Mouse (Mus musculus) liver, embryonic 14.5 days (tissue): ENCODE data around the gene Rnd3.

Experiments used
- CTCF ChIP-seq: IDR thresholded peaks from 2 replicates; pipeline ENCODE4 v1.5.1; 2016; ENCODE audit warnings: antibody characterized with exemption, low read depth, control low read depth
- EP300 ChIP-seq: IDR thresholded peaks from 2 replicates; pipeline ENCODE4 v1.6.1; 2016; ENCODE audit warnings: antibody characterized with exemption, low read depth

GRCm38 (mm10) chr2:51175276-51175675 lies 26.4 kb upstream of the Rnd3 start:
- TF ChIP-seq EP300 (no peak), CTCF (no peak)
